Mouse (Mus musculus) forebrain, embryonic 10.5 days (tissue): ENCODE data around the gene Cntd1. TPM values are rescaled to one million over a fixed set of nuclear protein-coding genes. Genes with fewer than 3 reads are reported as not detected.

ENCODE experiments used
- DNase-seq: peaks from one replicate; pipeline ENCODE4 v3.0.0-alpha.2; 2017; ENCODE audit warnings: low spot score; ENCODE audit errors: extremely low spot score
- H3K27ac ChIP-seq: fragments of 300-500 bp; sonication (generic); 2 replicates; pipeline ENCODE4 v1.5.1; 2016; ENCODE audit warnings: mild to moderate bottlenecking
- H3K27me3 ChIP-seq: fragments of 300-500 bp; sonication (generic); 2 replicates; pipeline ENCODE4 v1.6.1; 2016; ENCODE audit warnings: mild to moderate bottlenecking; ENCODE audit not compliant: poor library complexity, severe bottlenecking
- H3K36me3 ChIP-seq: fragments of 300-500 bp; sonication (generic); replicated peaks from 2 replicates; pipeline ENCODE4 v1.6.1; 2016; ENCODE audit warnings: mild to moderate bottlenecking, moderate library complexity
- H3K4me1 ChIP-seq: fragments of 300-500 bp; sonication (generic); 2 replicates; pipeline ENCODE4 v1.6.1; 2016
- H3K4me3 ChIP-seq: fragments of 300-500 bp; sonication (generic); 2 replicates; pipeline ENCODE4 v1.5.1; 2016; ENCODE audit warnings: mild to moderate bottlenecking, moderate library complexity
- H3K9me3 ChIP-seq: fragments of 300-500 bp; sonication (generic); 2 replicates; pipeline ENCODE4 v1.6.1; 2016; ENCODE audit warnings: mild to moderate bottlenecking, moderate library complexity
- WGBS: fragments of 180-500 bp; shearing (Covaris S2); methylation state at CpG from one replicate; pipeline ENCODE4 v1.1.7; 2016; 5-methylcytosine and 5-hydroxymethylcytosine counted together
- polyA plus RNA-seq: library from polyadenylated mRNA; unstranded; fragments of >200 nt; fragmentation: Nextera tagmentation; extraction: Ambion mirVana; gene quantifications from 2 replicates; pipeline ENCODE4 v1.2.1, GENCODE M21; 2016

Cntd1 gene
- polyA plus RNA-seq, 1 experiment from 2014 or later, result 1.0 TPM

- H3K4me1 ChIP-seq, result peaks cover 39% of the 10 kb centered on the region
- peak overlapping the region; percentile 89 for H3K27ac ChIP-seq
- DNase-seq, result no peak
- WGBS, result 83% methylated on average over 12 of the region's 12 CpGs
- H3K36me3 ChIP-seq, result peaks cover 18% of the 10 kb centered on the region
- peaks cover 59% of the 10 kb centered on the region for H3K27me3 ChIP-seq
- peak overlapping the region; percentile 89 for H3K4me3 ChIP-seq
- H3K9me3 ChIP-seq, result no peaks in the 10 kb centered on the region
Observed at GRCm38 (mm10) chr11:101277381-101278222, 1.2 kb upstream of the Cntd1 start.

- 63% methylated on average over 14 of the region's 14 CpGs for WGBS
- peaks cover 18% of the 10 kb centered on the region for H3K36me3 ChIP-seq
- DNase-seq, result no peak
- H3K27ac ChIP-seq, result peak overlapping the region; percentile 89
- H3K9me3 ChIP-seq, result no peaks in the 10 kb centered on the region
- H3K4me3 ChIP-seq, result peak overlapping the region; percentile 89
- peaks cover 66% of the 10 kb centered on the region for H3K27me3 ChIP-seq
- peaks cover 54% of the 10 kb centered on the region for H3K4me1 ChIP-seq
Observed at GRCm38 (mm10) chr11:101279193-101279569, 369 bp downstream of the Cntd1 start.

- 54% methylated on average over 7 of the region's 7 CpGs for WGBS
- H3K27ac ChIP-seq, result no peak overlapping the region
- peaks cover 51% of the 10 kb centered on the region for H3K4me1 ChIP-seq
- H3K27me3 ChIP-seq, result peaks cover 63% of the 10 kb centered on the region
- no peaks in the 10 kb centered on the region for H3K9me3 ChIP-seq
- peaks cover 22% of the 10 kb centered on the region for H3K36me3 ChIP-seq
- no peak overlapping the region for H3K4me3 ChIP-seq
- no peak for DNase-seq
Observed at GRCm38 (mm10) chr11:101280837-101281236, 2.0 kb downstream of the Cntd1 start.

GRCm38 (mm10) chr11:101282896-101283295 is 4.1 kb downstream of the Cntd1 start:
- DNase-seq, result no peak
- H3K4me1 ChIP-seq, result peaks cover 31% of the 10 kb centered on the region
- WGBS, result 17% methylated on average over 5 of the region's 5 CpGs
- peaks cover 44% of the 10 kb centered on the region for H3K27me3 ChIP-seq
- H3K9me3 ChIP-seq, result no peaks in the 10 kb centered on the region
- H3K27ac ChIP-seq, result peak overlapping the region; percentile 35; the same call in 1 of the 2 replicates
- H3K36me3 ChIP-seq, result peaks cover 23% of the 10 kb centered on the region
- H3K4me3 ChIP-seq, result 0 out of 2 replicates have a peak overlapping the region, but pooled peaks have one; percentile 14

- Histone ChIP-seq H3K27ac (no peak overlapping the region), H3K9me3 (no peaks in the 10 kb centered on the region), H3K4me3 (no peak overlapping the region), H3K4me1 (peaks cover 25% of the 10 kb centered on the region), H3K27me3 (peaks cover 44% of the 10 kb centered on the region), H3K36me3 (peaks cover 32% of the 10 kb centered on the region)
- DNase-seq, result no peak
- WGBS, result 81% methylated on average over 4 of the region's 4 CpGs
Observed at GRCm38 (mm10) chr11:101283805-101284204, 5.0 kb downstream of the Cntd1 start.

- WGBS, result 90% methylated on average over 9 of the region's 9 CpGs
- H3K36me3 ChIP-seq, result peaks cover 67% of the 10 kb centered on the region
- no peak for DNase-seq
- H3K4me1 ChIP-seq, result peaks cover 17% of the 10 kb centered on the region
- no peak overlapping the region for H3K4me3 ChIP-seq
- peaks cover 13% of the 10 kb centered on the region; the same call in 1 of the 2 replicates for H3K27me3 ChIP-seq
- no peak overlapping the region for H3K27ac ChIP-seq
- no peaks in the 10 kb centered on the region for H3K9me3 ChIP-seq
Observed at GRCm38 (mm10) chr11:101287306-101287705, 8.5 kb downstream of the Cntd1 start.

- Histone ChIP-seq H3K36me3 (peaks cover 98% of the 10 kb centered on the region), H3K4me1 (no peaks in the 10 kb centered on the region), H3K9me3 (no peaks in the 10 kb centered on the region), H3K4me3 (no peak overlapping the region), H3K27me3 (no peaks in the 10 kb centered on the region), H3K27ac (no peak overlapping the region)
- WGBS, result 96% methylated on average over 8 of the region's 8 CpGs
- no peak for DNase-seq
Observed at GRCm38 (mm10) chr11:101291231-101291630, 12.4 kb downstream of the Cntd1 start.

- WGBS, result 94% methylated on average over 8 of the region's 8 CpGs
- DNase-seq, result no peak
- peaks cover under 1% of the 10 kb centered on the region; the same call in 1 of the 2 replicates for H3K4me1 ChIP-seq
- H3K36me3 ChIP-seq, result peaks cover 97% of the 10 kb centered on the region
- H3K27ac ChIP-seq, result no peak overlapping the region
- no peaks in the 10 kb centered on the region for H3K27me3 ChIP-seq
- H3K9me3 ChIP-seq, result no peaks in the 10 kb centered on the region
- no peak overlapping the region for H3K4me3 ChIP-seq
Observed at GRCm38 (mm10) chr11:101295191-101295590, 16.4 kb downstream of the Cntd1 start.

- Histone ChIP-seq H3K4me3 (peak overlapping the region; percentile 95), H3K27me3 (no peaks in the 10 kb centered on the region), H3K9me3 (no peaks in the 10 kb centered on the region), H3K4me1 (peaks cover 22% of the 10 kb centered on the region), H3K36me3 (peaks cover 42% of the 10 kb centered on the region), H3K27ac (no peak overlapping the region)
- DNase-seq, result no peak
- 69% methylated on average over 7 of the region's 7 CpGs for WGBS
Observed at GRCm38 (mm10) chr11:101300881-101301280, 22.1 kb downstream of the Cntd1 start.

GRCm38 (mm10) chr11:101301299-101302003 is 22.6 kb downstream of the Cntd1 start:
- 16% methylated on average over 26 of the region's 26 CpGs for WGBS
- Histone ChIP-seq H3K9me3 (no peaks in the 10 kb centered on the region), H3K4me1 (peaks cover 22% of the 10 kb centered on the region), H3K36me3 (peaks cover 36% of the 10 kb centered on the region), H3K27ac (peak overlapping the region; percentile 87), H3K27me3 (no peaks in the 10 kb centered on the region), H3K4me3 (peak overlapping the region; percentile 95)
- DNase-seq, result no peak

- Histone ChIP-seq H3K4me3 (peak within 1 kb of the TSS; percentile 95), H3K9me3 (no peaks in the 10 kb centered on the region), H3K27me3 (no peaks in the 10 kb centered on the region), H3K4me1 (peaks cover 22% of the 10 kb centered on the region), H3K27ac (peak within 1 kb of the TSS; percentile 87), H3K36me3 (peaks cover 30% of the 10 kb centered on the region)
- DNase-seq, result peak; percentile 96
- 7% methylated on average over 39 of the region's 39 CpGs for WGBS
Observed at GRCm38 (mm10) chr11:101302004-101302798, 23.4 kb downstream of the Cntd1 start, which contains the start of gene Becn1. Gene Becn1 (minus strand): TSS chr11:101302286.

GRCm38 (mm10) chr11:101307744-101308143 is 28.9 kb downstream of the Cntd1 start:
- Histone ChIP-seq H3K4me1 (no peaks in the 10 kb centered on the region), H3K27ac (no peak overlapping the region), H3K9me3 (no peaks in the 10 kb centered on the region), H3K4me3 (no peak overlapping the region), H3K27me3 (no peaks in the 10 kb centered on the region), H3K36me3 (no peaks in the 10 kb centered on the region)
- DNase-seq, result no peak
- WGBS, result 47% methylated on average over 5 of the region's 5 CpGs
